Mouse (Mus musculus): Measurements from ENCODE around the gene Ctnnd2. TPM values are rescaled to one million over a fixed set of nuclear protein-coding genes. Genes with fewer than 3 reads are reported as not detected.

Gene Ctnnd2
- polyA plus RNA-seq, 1 experiment from 2014 or later: 3.3 TPM

- H3K4me3 ChIP-seq (replicated peaks): no peak overlapping the region
- 84% methylated on average over 10 of the region's 10 CpGs for WGBS
- H3K36me3 ChIP-seq: no peaks in the 10 kb centered on the region
- H3K27ac ChIP-seq: no peak overlapping the region
- H3K27me3 ChIP-seq: no peaks in the 10 kb centered on the region
- H3K4me2 ChIP-seq: no peak overlapping the region
- no peaks in the 10 kb centered on the region for H3K9me3 ChIP-seq
- ATAC-seq (ENCODE audit: insufficient number of reproducible peaks, insufficient read depth, low FRiP score, low TSS enrichment, low read depth): no peak
- no peak overlapping the region for H3K9ac ChIP-seq (replicated peaks)
- H3K4me1 ChIP-seq (replicated peaks): no peaks in the 10 kb centered on the region
Measured at GRCm38 (mm10) chr15:30268822-30269221, 96.4 kb downstream of the Ctnnd2 start.

DNA sequence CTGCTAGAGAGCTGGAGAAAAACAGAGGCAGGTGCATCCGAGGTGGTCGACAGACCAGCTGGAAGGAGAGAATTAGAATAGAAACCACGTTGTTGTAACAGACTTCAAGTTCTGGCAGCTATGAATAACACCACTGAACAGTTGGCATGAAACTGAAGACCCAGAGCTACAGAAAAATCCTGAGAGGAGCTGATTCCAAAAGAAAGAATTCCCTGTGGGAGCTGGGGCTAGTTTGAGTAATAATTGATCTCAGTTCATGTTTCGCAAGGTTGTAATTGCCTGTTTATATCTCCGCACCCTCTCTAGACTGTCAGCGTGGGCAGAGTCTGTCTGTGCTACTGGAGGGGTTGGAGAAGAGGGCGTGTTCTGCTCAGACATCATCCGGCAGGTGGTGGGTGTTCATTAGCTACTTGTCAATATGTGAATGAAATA, 98.8 kb downstream of the Ctnnd2 start:
- Histone ChIP-seq H3K9ac (replicated peaks) (no peak overlapping the region), H3K4me2 (no peak overlapping the region), H3K27ac (no peak overlapping the region), H3K36me3 (no peaks in the 10 kb centered on the region), H3K4me3 (replicated peaks) (no peak overlapping the region), H3K4me1 (replicated peaks) (no peaks in the 10 kb centered on the region), H3K27me3 (no peaks in the 10 kb centered on the region), H3K9me3 (no peaks in the 10 kb centered on the region)
- WGBS: 74% methylated on average over 8 of the region's 8 CpGs
- ATAC-seq (ENCODE audit: insufficient number of reproducible peaks, insufficient read depth, low FRiP score, low TSS enrichment, low read depth): no peak

DNA sequence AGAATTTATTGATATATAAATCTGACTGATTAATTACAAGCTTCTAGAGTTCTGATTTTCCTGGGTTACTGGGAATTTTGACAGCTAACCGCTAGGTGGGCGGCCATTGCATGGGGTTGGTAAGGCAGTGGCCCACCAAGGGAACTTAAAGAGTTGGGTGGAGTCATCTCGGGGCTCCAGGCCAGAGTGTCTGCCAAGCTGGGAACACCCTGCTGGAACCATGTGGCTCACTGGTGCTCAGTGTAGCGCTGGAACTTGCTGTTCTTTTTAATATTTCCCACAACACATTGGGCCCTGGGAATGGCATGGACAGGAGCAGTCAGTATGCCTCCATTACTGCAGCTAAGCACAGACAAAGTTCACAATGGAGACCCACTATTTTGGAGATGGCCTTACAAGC, 99.9 kb downstream of the Ctnnd2 start:
- H3K36me3 ChIP-seq: no peaks in the 10 kb centered on the region
- H3K9ac ChIP-seq (replicated peaks): no peak overlapping the region
- no peaks in the 10 kb centered on the region for H3K27me3 ChIP-seq
- no peak for ATAC-seq (ENCODE audit: insufficient number of reproducible peaks, insufficient read depth, low FRiP score, low TSS enrichment, low read depth)
- H3K9me3 ChIP-seq: no peaks in the 10 kb centered on the region
- H3K4me2 ChIP-seq: no peak overlapping the region
- H3K4me3 ChIP-seq (replicated peaks): no peak overlapping the region
- no peaks in the 10 kb centered on the region for H3K4me1 ChIP-seq (replicated peaks)
- WGBS: 82% methylated on average over 4 of the region's 4 CpGs
- H3K27ac ChIP-seq: no peak overlapping the region

- H3K36me3 ChIP-seq: no peaks in the 10 kb centered on the region
- no peak overlapping the region for H3K9ac ChIP-seq (replicated peaks)
- no peaks in the 10 kb centered on the region for H3K27me3 ChIP-seq
- H3K4me3 ChIP-seq (replicated peaks): no peak overlapping the region
- ATAC-seq (ENCODE audit: insufficient number of reproducible peaks, insufficient read depth, low FRiP score, low TSS enrichment, low read depth): no peak
- H3K27ac ChIP-seq: no peak overlapping the region
- H3K4me1 ChIP-seq (replicated peaks): no peaks in the 10 kb centered on the region
- H3K9me3 ChIP-seq: no peaks in the 10 kb centered on the region
- H3K4me2 ChIP-seq: no peak overlapping the region
- WGBS: 91% methylated on average over 5 of the region's 5 CpGs
Measured at GRCm38 (mm10) chr15:30275721-30276120, 103.3 kb downstream of the Ctnnd2 start.

DNA sequence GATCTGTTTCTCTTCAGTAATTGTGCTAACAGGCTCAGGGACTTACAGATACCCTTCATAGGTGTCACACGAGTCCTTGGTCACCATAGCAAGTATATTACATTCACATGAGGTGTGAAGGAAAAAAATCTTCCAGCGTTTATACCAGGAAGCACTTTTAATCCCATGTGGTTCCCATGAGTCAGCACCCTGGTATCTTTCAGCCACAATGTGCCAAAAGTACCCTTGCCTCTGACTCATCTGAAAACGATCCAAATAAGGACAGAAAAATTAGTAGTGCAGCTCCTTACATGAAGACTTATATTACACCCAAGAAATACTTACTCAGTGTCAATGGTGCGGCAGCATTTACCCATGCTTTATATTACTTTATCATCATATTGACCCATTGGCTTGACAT, 104.3 kb downstream of the Ctnnd2 start:
- Histone ChIP-seq H3K9me3 (no peaks in the 10 kb centered on the region), H3K4me1 (replicated peaks) (no peaks in the 10 kb centered on the region), H3K27ac (no peak overlapping the region), H3K4me2 (no peak overlapping the region), H3K36me3 (no peaks in the 10 kb centered on the region), H3K4me3 (replicated peaks) (no peak overlapping the region), H3K9ac (replicated peaks) (no peak overlapping the region), H3K27me3 (no peaks in the 10 kb centered on the region)
- WGBS: 87% methylated on average over 4 of the region's 4 CpGs
- no peak for ATAC-seq (ENCODE audit: insufficient number of reproducible peaks, insufficient read depth, low FRiP score, low TSS enrichment, low read depth)

- H3K27ac ChIP-seq: no peak overlapping the region
- H3K4me2 ChIP-seq: no peak overlapping the region
- 90% methylated on average over 4 of the region's 4 CpGs for WGBS
- ATAC-seq (ENCODE audit: insufficient number of reproducible peaks, insufficient read depth, low FRiP score, low TSS enrichment, low read depth): no peak
- no peak overlapping the region for H3K4me3 ChIP-seq (replicated peaks)
- H3K9ac ChIP-seq (replicated peaks): no peak overlapping the region
- H3K4me1 ChIP-seq (replicated peaks): no peaks in the 10 kb centered on the region
- no peaks in the 10 kb centered on the region for H3K9me3 ChIP-seq
- no peaks in the 10 kb centered on the region for H3K27me3 ChIP-seq
- no peaks in the 10 kb centered on the region for H3K36me3 ChIP-seq
Measured at GRCm38 (mm10) chr15:30278610-30279009, 106.2 kb downstream of the Ctnnd2 start.

- Histone ChIP-seq H3K4me3 (replicated peaks) (no peak overlapping the region), H3K9me3 (no peaks in the 10 kb centered on the region), H3K27ac (no peak overlapping the region), H3K4me1 (replicated peaks) (no peaks in the 10 kb centered on the region), H3K4me2 (no peak overlapping the region), H3K9ac (replicated peaks) (no peak overlapping the region), H3K36me3 (no peaks in the 10 kb centered on the region), H3K27me3 (no peaks in the 10 kb centered on the region)
- 88% methylated on average over 15 of the region's 15 CpGs for WGBS
- no peak for ATAC-seq (ENCODE audit: insufficient number of reproducible peaks, insufficient read depth, low FRiP score, low TSS enrichment, low read depth)
Measured at GRCm38 (mm10) chr15:30285572-30286244, 113.3 kb downstream of the Ctnnd2 start.

GRCm38 (mm10) chr15:30286245-30286642, 113.9 kb downstream of the Ctnnd2 start:
- Histone ChIP-seq H3K4me3 (replicated peaks) (no peak overlapping the region), H3K27ac (no peak overlapping the region), H3K4me1 (replicated peaks) (no peaks in the 10 kb centered on the region), H3K27me3 (no peaks in the 10 kb centered on the region), H3K9ac (replicated peaks) (no peak overlapping the region), H3K4me2 (no peak overlapping the region), H3K36me3 (no peaks in the 10 kb centered on the region), H3K9me3 (no peaks in the 10 kb centered on the region)
- ATAC-seq (ENCODE audit: insufficient number of reproducible peaks, insufficient read depth, low FRiP score, low TSS enrichment, low read depth): no peak
- 87% methylated on average over 7 of the region's 7 CpGs for WGBS

DNA sequence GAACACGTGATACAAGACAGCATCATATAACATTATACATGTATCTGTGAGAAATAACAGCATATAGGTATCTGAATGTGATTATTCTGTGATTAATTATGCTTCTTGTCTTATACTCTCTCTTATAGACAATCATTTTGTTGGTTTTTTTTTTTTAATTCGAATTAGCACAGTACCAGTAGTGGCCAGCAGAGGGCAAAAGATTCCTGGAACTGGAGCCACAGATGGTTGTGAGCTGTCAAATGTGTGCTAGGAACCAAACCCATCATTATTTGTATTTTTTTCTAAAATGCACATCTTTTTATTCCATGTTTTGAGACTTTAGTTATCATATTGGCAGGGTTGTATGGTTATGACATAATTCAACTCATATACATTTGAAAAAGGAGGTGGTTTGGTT, 130.4 kb downstream of the Ctnnd2 start:
- Histone ChIP-seq H3K27ac (no peak overlapping the region), H3K9me3 (peaks cover 11% of the 10 kb centered on the region; the same call in 1 of the 2 replicates), H3K9ac (replicated peaks) (no peak overlapping the region), H3K4me2 (no peak overlapping the region), H3K4me1 (replicated peaks) (no peaks in the 10 kb centered on the region), H3K36me3 (no peaks in the 10 kb centered on the region), H3K27me3 (no peaks in the 10 kb centered on the region), H3K4me3 (replicated peaks) (no peak overlapping the region)
- 64% methylated on average over 2 of the region's 2 CpGs for WGBS
- no peak for ATAC-seq (ENCODE audit: insufficient number of reproducible peaks, insufficient read depth, low FRiP score, low TSS enrichment, low read depth)

DNA sequence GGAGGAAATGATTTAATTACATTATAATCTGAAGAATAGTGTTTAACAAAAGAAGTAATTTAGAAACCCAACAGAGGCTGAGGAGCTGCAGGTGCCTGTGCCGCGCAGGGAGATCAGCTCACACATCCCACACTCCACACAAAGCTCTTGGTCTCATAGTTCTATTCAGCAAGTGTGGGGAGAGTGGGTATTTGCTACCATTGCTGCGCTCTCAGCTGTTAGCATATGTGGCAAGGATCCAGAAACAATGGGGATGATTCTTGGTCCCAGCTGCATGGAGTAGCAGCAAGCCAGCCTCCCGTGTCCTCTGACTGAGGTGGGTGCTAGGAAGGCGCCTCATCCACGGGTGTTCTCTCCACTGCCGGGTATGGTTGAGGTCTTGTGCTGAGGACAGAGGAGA, 134.0 kb downstream of the Ctnnd2 start:
- 91% methylated on average over 7 of the region's 7 CpGs for WGBS
- no peak overlapping the region for H3K9ac ChIP-seq (replicated peaks)
- H3K4me1 ChIP-seq (replicated peaks): no peaks in the 10 kb centered on the region
- H3K27ac ChIP-seq: no peak overlapping the region
- H3K4me2 ChIP-seq: no peak overlapping the region
- H3K4me3 ChIP-seq (replicated peaks): no peak overlapping the region
- H3K9me3 ChIP-seq: peaks cover 5% of the 10 kb centered on the region; the same call in 1 of the 2 replicates
- H3K36me3 ChIP-seq: no peaks in the 10 kb centered on the region
- no peaks in the 10 kb centered on the region for H3K27me3 ChIP-seq
- no peak for ATAC-seq (ENCODE audit: insufficient number of reproducible peaks, insufficient read depth, low FRiP score, low TSS enrichment, low read depth)

DNA sequence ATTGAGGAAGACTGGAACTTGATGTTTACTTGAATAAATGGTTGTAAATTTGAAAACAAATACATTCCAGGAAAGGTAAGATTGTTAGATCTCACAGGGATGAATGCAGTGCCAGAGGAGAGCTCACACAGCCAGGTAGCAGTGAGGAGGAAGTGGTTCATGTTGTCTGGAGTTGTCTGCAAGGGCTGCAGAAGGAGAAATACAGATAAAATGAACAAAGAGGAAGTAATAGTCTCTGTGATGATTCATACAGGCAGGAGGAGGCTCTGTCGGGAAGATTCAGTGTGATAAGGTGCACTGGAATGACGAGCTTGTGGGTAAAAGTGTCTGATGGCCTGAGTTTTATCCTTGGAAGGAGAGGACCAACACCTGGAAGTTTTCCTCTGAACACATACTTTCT, 150.2 kb downstream of the Ctnnd2 start:
- no peak overlapping the region for H3K9ac ChIP-seq (replicated peaks)
- no peak overlapping the region for H3K4me3 ChIP-seq (replicated peaks)
- no peak for ATAC-seq (ENCODE audit: insufficient number of reproducible peaks, insufficient read depth, low FRiP score, low TSS enrichment, low read depth)
- WGBS: 77% methylated on average over 2 of the region's 2 CpGs
- H3K36me3 ChIP-seq: no peaks in the 10 kb centered on the region
- no peak overlapping the region for H3K4me2 ChIP-seq
- no peaks in the 10 kb centered on the region for H3K27me3 ChIP-seq
- H3K4me1 ChIP-seq (replicated peaks): no peaks in the 10 kb centered on the region
- no peak overlapping the region for H3K27ac ChIP-seq
- no peaks in the 10 kb centered on the region for H3K9me3 ChIP-seq
